Mouse (Mus musculus): ENCODE data around the gene Vamp5. TPM values are rescaled to one million over a fixed set of nuclear protein-coding genes. Genes with fewer than 3 reads are reported as not detected.

The Vamp5 gene
- polyA plus RNA-seq (2017; shearing (Covaris generic)), result 10 to 100 TPM; 67.7 to 70.9 (median 69.7) TPM

DNA sequence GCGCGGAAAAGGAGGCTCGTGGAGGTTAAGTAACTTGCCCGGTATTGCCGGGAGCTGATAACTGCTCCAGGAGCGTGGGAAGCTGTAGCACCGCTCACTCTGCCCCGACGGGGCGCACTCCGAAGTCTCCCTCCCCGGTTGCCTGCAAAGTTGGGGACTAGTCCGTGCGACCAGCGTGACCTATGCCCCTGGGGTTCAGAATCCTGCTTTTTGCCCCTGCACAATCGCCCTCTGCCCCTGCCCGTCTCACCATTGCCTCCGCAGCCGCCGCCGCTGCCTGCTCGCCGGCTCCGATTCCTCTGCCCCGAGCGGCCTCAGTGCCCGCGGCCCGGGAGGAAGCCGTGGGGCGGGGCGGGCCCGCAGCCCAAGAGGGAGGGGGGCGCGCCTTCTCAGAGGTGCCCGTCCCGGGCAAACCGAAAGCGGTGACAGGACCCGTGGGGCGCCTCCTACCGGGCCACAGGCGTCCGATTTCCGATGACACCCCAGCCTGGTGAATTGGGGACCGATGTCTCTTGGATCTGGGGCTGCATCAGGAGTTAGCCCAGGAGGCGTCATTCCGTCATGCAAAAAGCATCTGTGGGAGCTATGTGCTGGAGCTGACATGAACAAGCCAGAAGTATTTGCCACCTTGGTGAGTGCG is at the start of gene Vamp5:
Gene Vamp5 (minus strand): TSS at position 338 of the 640 bp plus-strand sequence.
- peak; percentile 84 for ATAC-seq

DNA sequence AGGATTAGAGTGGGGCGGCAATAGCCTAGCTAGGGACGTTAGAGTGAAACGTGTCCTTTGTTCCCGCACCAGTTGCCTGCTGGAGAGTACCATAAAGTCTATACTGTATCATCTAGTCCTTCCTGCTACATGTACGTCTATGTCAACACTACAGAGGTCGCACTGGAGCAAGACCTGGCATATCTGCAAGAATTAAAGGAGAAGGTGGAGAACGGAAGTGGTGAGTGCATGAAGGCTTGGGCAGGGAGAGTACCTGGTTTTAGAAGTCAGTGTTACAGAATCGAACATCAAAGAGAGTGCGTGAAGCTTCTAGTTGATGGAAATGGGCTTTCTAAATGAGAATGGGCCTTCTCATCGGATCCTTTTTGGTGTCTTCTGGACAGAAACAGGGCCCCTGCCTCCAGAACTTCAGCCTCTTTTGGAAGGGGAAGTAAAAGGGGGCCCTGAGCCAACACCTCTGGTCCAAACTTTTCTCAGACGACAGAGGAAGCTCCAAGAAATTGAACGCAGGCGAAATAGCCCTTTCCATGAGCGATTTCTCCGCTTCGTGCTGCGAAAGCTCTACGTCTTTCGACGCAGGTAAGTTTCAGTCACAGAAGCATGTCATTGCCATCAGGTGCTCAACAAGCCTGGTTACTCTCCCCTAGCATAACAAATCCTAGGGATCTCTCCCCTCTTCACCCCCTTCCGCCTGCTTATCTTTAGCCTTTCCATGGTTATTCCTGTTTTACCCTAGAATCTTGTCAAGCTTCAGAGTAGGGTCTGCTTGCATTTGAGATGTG is 49.0 kb upstream of the Vamp5 start:
- ATAC-seq, result peak; percentile 68

DNA sequence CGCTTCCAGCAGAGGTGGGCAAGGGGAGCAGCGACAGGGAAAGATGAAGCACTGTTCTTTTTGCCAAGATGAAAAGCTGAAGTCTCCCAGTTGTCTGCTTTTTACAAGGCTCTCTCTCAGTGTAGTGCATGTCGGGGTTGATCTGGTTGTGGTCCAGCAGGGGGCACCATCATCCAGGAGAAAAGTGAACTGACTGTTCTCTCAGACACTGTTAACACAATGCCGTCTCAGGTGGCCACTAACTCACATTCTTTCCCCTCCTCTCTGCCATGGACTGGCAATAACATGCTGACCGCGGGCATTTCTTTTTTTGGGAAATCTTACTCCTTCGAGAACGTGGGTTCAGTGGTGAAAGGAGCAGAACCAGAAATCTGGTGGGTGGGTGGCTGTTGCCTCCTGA is 47.8 kb upstream of the Vamp5 start:
- peak; percentile 73 for ATAC-seq

DNA sequence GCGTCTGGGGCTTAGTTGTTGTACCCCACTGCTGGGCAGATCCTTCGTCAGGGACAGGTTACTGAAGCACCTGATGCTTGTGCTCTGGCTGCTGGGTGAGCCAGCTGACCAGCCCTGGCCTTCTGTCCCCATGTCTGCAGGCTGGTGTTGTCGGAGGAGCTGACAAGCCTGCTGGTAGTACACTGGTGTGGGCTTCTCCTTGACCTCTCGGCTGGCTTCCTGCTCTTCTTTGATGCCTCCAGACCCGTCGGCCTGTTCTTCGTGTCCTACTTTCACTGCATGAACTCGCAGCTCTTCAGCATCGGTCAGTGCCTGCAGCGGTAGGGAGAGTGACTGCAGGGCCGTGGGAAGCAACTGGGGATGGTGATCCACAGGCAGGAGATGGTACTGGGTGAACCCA is 45.4 kb upstream of the Vamp5 start:
- ATAC-seq, result no peak

DNA sequence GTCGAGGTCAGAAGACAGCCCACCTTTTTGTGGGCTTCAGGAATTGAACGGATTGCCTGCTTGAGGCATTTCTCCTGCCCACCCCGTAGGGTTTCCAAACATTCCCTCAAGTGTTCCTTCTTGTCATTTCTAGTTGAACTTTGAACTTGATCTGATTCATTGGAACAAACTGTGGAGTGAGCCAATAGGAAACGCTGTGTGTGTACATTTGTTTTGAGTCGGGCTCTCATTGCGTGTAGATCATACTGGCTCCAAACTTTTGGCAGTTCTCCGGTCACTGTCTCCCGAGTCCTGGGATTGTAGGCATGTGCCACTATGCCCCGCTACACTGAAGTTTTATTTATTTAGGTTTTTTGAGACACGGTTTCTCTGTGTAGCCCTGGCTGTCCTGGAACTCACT is 40.6 kb upstream of the Vamp5 start:
- no peak for ATAC-seq

DNA sequence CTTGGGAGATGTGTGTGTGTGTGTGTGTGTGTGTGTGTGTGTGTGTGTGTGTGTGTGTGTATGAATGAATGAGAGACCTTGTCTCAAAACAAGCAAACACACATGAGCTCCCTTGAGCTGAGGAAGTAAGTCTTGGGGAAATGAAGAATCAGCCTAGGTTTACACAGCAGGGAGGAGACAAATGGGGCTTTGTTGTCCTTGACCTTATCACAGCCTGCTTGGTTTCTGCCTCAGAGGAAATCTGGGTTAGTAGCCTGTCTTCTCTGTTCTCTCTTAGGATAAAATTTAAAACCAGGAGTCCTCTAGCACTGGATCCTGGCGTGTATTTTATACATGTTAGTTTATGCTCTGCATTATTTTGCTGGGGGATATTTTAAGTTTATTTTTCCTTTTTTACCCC is 39.5 kb upstream of the Vamp5 start:
- ATAC-seq, result no peak

DNA sequence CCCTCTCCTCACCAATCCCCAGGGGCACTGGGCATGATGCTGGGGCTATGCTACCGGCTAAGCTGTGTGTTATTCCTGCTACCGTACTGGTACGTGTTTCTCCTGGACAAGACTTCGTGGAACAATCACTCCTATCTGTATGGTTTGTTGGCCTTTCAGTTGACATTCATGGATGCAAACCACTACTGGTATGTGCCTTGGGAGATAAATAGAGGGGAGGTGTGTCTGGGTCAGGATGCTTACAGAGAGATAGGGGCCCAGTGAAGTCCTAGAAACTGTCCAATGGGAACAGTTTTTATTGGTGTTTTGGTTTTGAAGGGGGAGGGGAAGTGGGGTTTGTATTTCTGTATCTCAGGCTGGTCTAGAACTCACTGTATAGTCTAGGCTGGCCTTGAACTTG is 38.0 kb upstream of the Vamp5 start:
- ATAC-seq, result no peak

DNA sequence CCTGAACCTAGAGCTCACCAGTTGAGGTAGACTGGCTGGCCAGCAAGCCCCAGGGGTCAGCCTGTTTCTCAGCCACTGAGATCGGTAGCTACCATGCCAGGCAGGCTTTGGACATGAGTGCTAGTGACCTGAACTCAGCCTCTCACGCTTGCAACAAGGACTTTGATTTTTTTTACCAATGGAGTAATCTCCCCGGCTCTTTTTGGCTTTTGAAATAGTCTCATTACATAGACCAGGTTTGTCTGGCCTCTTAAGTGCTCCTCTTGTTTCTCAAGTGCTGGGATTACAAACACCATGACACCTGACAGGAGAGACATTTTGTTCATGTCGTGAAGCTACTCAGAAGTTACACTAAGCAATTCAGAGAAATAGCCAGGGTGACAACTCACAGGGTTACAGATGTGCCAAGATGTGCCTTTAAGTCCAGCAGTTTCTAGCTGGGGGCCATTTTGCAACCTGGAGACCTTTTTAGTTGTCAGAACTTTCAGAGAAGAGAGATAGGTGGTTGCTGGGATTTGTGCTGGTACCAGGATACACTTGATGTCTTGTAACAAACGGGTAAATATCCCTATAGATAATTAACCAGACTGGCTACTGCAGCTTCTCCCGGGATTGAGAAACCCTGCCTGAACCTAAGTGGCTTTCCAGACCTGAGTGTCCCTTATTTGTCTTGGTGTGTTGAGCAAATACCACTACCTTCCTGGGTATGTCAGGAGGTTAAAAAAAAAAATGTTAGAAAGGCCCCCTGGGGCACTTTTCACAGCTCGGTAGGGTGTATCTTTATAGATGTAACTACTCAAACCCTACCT is 35.9 kb upstream of the Vamp5 start:
- no peak for ATAC-seq

DNA sequence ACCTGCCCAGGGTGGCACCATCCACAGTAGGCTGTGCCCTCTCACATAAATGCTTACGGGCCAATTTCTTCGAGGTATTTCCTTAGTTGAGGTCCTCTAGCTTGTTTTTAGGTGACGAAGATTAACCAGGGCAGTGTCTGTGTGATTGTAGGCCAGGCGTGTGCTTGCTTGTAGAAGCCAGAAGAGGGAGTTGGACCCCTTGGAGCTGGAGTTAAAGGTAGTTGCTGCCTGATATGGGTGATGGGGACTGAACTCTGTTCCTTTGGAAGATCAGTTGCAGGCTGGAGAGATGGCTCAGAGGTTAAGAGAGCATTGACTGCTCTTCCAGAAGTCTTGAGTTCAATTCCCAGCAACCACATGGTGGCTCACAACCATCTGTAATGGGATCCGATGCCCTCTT is 34.9 kb upstream of the Vamp5 start:
- no peak for ATAC-seq

DNA sequence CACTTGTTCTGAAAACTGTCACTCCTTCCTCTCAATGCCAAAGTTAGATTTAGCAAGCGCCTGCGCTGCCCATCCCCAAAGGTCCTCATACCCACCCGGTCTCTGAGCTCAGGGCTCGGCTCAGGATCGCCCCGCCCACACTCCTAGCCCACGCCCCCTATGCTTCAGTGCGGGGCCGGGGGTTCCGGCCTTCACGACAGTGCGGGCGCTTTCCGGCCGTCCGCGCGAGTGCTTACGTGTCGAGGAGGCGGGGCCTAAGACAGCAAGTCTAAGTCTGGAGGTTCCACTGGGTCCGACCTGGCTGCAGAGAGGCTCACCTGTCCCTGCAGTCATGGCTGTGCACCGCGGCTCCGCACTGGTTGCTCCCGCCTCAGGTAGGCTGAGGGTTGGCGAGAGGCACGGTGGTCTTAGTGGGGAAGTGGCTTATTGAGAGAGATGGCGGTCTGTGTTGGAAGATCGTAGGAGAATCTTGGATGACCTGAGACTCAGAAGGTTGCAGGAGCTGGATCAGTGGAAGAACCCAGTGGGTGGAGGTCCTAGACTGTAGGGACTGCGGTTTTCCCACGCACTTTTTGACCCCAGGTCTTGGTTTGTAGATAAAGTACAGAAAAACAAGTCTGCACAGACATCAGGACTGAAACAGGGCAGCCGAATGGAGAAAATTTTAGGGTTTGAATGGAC is 33.9 kb upstream of the Vamp5 start, which contains the start of gene Ggcx:
Gene Ggcx (plus strand): TSS at position 233 of the 681 bp plus-strand sequence.
- peak; percentile 98 for ATAC-seq

DNA sequence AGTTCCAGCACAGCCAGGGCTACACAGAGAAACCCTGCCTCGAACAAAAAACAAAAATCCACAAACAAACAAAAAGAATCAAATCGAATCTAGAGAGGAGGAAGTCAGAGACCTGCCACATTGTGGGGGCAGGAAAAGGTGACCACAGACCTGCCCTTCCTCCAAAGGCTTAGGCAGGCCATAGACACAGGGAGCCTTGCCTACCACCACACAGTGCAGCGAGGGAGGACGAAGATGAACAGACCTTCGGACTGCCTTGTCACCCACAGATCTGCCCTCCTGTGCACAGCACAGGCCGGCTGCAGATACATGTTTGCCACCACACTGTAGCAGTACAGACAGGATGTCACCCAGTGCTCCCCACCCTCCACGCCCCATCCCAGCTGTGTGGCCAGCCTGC is 30.2 kb upstream of the Vamp5 start:
- ATAC-seq, result no peak

DNA sequence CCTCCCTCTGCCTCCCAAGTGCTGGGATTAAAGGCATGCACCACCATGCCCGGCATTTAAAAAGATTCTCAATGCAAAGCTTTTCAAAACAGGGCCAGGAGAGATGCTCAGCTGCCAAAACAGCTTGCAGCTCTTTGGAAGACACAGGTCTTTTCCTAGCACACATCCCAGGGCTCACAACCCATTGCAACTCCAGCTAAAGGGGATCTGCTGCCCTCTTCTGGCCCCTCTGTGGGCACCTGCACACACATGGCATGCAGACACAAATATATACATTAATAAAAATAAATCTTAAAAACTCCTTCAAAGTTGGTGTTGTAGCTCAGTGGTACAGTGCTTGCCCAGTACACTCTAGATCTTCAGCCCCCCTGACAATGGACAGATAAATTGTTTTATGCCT is 29.7 kb upstream of the Vamp5 start:
- no peak for ATAC-seq

DNA sequence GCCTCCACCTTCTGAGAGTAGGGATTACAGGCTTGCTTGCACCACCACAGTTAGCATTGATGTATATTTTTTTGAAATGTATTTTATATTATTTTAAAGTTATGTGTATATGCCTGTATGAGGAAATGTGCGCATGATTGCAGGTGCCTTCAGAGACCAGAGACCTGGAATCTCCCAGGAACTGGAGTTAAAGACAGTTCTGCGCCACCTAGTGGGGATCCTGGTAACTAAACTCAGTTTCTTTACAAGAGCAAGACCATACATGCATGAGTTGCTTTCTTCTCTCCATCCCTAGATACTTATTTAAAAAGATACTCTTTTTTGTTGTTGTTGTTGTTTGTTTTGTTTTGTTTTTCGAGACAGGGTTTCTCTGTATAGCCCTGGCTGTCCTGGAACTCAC is 29.3 kb upstream of the Vamp5 start:
- no peak for ATAC-seq

DNA sequence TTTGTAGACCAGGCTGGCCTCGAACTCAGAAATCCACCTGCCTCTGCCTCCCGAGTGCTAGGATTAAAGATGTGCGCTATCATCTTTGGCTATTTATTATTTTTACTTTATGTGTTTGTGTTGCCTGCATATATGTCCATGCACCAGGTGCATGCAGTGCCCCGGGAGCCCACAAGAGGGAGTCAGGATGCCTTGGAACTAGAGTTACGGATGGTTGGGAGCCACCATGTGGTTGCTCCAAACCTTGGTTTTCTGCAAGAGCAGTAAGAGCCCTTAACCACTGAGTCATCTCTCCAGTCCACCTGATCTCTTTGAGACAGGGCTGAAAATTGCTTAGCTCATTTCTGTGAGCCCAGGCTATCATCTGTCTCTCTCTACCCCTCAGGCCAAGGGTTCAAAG is 26.9 kb upstream of the Vamp5 start:
- ATAC-seq, result peak; percentile 97

DNA sequence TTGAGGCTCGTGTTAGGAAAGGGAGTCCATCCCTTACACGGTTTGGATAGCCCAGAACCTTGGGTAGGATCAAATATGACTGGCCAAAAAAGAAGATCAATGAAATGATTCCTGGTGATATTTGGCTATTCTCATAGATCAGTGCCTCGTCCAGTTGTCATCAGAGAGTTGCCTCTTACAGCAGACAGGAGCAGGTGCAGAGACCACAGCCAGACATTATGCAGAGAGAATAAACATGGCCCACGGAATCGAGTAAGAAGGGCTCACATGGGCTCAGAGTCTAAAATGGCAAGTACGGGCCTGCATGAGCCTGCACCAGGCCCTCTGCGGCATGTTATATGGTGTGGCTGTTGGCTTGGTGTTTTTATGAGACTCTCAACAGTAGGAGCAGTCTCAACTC is 25.1 kb upstream of the Vamp5 start:
- ATAC-seq, result no peak

DNA sequence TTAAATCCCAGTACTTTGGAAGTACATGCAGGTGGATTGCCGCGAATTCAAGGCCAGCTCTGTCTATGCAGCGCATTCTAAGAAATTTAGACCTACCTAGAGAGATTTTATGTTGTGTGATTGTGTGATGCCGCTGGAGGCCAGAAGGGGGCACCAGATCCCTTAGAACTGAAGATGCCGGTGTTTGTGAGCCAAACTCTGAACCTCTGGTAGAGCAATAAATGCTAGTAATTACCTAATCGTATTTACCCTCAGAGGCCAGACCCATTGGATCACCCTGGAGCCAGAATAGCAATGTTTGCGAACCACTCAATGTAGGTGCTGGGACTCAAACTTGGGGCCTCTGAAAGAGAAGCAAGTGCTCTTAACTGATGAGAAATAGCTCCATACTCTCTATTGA is 21.6 kb upstream of the Vamp5 start:
- ATAC-seq, result peak; percentile 86

DNA sequence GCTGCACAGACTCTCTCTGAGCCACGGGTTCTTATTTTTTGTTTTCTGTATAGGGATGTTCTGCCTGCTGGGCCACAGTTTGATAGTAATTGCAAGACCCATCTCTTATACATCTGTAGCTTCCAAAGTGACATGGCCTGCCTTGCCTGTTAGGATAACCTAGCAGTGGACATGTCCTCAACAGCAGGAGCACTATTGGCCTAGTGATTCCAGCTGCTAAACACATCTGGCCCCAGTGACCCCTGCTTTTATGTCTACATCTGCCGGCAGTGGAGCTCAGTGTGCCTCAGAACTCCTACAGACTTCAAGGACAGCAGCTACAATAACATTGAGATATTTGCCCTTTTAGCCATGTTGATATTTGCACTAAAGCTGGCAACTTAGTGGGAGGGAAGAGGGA is 19.7 kb upstream of the Vamp5 start:
- no peak for ATAC-seq

DNA sequence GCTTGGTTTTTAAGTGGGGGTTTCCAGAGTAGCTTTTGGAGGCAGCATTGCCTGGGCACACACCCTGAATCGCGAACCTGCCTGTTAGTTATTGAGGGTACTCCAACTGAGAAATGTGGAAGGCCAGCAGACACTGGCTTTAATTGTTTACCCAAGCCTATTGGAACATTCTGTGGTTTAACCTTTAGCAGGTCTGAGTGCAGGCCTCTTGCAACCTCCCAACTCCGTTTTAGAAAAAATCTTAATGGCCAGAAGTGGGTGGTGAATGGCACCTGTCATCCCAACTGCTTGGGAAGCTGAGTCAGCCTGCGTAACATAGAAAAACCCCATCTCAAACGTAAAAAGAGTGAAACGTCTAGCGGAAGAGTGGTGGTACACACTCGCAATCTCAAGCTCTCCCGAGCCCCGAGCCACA is 16.6 kb upstream of the Vamp5 start:
- ATAC-seq, result no peak

DNA sequence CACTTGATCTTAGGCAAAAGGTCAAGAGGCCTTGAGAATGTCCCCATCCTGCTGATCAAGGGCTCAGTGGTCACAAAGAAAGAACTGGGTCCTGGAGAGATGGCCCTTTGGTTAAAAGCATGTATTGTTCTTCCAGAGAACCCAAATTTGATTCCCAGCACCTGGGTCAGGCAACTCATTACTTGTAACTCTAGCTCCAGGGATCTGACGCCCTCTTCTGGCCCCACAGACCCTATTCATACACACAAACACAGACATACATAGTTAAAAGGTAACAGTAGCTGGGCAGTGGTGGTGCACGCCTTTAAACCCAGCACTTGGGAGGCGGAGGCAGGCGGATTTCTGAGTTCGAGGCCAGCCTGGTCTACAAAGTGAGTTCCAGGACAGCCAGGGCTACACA is 12.1 kb upstream of the Vamp5 start:
- ATAC-seq, result no peak

DNA sequence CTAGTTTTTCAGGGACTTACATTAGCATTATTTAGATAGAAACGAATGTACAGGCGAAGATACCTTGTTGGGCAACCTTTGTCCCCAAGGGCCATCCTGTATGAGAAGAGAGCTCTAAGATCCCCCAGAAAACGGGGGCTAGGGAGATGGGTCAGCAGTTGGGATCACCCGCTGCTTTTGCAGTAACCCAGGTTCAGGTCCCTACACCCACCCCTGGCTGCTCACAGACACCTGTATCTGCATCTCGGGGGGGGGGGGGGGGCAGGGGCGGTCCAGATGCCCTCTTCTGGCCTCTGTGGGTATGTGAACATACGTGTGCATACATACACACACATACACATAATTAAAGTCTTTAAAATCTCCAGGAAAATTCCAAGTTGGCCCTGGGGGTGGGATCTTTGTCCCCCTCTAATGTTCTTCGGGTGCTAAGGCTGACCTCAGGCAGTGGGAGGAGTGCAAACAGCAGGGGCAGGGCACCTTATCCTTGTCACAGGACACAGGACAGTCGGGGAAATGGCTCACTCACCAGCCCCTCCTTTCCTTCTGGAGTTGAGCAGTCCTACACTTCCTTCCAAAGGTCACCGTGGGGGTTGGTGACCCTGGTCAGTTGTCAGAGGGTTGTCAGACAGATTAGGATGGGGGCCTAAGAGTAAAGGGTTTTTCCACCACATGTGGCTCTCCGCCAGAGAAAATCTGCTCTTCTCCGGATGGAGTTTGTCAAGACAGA is 10.7 kb upstream of the Vamp5 start:
- ATAC-seq, result peak; percentile 14

DNA sequence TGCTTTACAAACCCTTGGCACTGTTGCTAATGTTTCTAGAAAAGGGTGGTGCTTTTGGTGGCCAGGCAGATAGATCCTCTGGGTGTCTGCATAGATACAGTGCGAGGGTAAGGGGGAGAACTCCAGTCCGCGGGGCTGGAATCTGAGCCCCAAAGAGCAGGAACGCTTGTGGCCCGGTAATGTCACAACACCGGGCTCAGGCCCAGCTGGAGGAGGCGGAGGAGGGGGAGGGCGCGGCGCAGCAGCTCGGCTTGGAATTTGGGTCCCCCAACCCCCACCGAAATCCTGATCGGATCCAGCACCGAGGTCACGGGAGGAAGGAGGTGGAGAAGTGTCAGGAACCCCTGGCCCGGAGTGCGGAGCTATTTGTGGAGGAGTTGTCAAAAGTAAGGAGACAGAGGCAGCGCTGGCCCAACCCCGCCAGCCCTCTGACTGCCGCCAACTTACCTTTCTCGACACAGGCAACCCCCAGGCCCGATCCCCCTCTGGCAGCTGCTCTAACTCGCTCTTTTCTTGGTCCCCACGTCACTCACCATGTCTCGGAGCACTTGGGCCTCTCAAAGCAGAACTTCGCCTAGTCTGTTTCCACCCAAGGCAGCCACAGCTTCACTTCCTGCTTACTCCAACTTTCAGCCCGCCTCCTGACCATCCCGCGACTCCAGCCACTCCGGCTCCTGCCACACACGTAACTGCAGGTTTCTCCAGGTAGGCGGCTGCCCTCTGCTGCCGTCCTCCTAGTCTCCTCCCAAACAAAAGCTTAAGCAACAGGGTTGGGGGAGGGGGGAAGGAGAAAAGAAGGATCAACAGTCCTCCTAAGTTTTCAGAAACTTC is 9.9 kb upstream of the Vamp5 start, which contains the start of gene Vamp8:
Gene Vamp8 (minus strand): TSS at position 763 of the 831 bp plus-strand sequence.
- peak; percentile 72 for ATAC-seq

Data from inflammation-experienced regulatory T-cells, adult 6 months (primary cell).